Mouse (Mus musculus) WW6 (cell line): ENCODE data around the gene Dcp1b.

ENCODE experiments used
- DNase-seq: peaks from one replicate; pipeline ENCODE4 v3.0.0-alpha.2; 2013; ENCODE audit warnings: low read depth, low spot score

Gene Dcp1b

DNA sequence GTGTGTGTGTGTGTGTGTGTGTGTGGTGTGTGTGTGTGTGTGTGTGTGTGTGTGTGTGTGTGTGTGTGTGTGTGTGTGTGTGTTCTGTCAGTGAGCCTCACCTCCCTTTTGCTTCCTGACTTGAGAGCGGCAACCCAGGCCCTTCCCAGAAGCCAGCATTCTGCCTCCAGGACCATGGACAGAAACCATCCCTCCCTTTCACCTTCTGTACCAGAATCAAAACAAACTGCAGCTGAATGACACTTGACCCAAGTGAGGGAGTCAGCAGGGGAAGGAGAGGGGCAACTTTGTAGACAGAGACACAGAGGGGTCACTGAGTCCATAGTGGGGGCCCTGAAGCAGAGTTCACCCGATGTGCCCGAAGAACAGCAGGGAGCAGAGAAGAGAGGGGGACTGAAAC, 58.0 kb downstream of the Dcp1b start:
- no peak for DNase-seq

DNA sequence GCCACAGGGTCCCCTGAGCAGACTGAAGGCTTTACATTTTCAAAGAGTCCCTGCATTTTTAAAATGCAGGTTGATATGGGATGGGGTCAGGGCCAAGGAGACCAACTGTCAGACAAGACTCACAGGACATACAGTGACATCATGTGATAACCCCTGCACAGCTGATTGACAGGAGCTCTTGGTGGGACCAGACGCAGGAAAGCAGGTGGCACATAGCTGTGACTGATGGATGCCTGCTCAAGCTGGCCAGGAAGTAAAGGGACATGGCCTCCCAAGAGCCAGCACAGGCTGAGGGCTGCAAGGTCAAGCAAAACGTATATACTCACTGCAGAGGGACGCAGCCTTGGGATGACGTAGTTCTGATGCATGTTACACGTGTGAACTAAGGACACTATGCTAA, 60.4 kb downstream of the Dcp1b start:
- no peak for DNase-seq

GRCm38 (mm10) chr6:119236241-119236640, 61.2 kb downstream of the Dcp1b start, which contains the start of gene Cacna2d4:
Cacna2d4 (plus strand) TSS chr6:119236526.
- DNase-seq: no peak

GRCm38 (mm10) chr6:119237427-119237989, 62.5 kb downstream of the Dcp1b start:
- no peak for DNase-seq

DNA sequence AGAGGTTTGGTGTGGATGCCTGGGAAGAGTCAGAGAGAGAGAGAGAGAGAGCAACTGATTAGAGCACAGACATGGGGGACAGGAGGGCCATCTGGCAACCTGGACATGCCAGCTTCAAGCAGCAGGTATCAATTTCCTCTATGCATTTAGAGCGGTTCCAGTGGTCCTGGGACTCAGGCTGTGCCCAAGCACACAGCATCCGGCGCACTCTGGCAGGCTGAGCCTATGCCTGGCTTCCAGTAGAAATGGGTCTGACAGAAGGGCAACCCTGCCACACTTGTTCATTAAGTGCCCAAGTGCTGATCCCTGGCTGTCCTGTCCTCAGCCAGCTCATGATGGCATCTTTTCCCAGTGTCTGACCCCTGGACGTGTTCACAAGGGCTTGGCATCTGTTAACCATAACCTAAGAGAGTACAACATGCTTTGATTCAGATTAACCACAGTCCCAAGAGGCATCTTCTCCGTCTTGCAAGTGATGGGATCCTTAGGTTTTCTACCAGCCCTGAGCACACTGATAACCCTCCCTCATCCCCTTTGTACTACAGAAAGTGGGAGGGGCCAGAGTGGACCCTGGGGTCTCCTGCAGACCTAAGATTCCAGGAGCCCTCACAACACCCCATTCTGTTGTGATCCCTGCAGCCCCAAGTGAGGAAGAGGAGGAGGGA, 64.4 kb downstream of the Dcp1b start:
- no peak for DNase-seq

- DNase-seq: no peak
These were observed 65.2 kb downstream of the Dcp1b start for GRCm38 (mm10) chr6:119240256-119240655.

DNA sequence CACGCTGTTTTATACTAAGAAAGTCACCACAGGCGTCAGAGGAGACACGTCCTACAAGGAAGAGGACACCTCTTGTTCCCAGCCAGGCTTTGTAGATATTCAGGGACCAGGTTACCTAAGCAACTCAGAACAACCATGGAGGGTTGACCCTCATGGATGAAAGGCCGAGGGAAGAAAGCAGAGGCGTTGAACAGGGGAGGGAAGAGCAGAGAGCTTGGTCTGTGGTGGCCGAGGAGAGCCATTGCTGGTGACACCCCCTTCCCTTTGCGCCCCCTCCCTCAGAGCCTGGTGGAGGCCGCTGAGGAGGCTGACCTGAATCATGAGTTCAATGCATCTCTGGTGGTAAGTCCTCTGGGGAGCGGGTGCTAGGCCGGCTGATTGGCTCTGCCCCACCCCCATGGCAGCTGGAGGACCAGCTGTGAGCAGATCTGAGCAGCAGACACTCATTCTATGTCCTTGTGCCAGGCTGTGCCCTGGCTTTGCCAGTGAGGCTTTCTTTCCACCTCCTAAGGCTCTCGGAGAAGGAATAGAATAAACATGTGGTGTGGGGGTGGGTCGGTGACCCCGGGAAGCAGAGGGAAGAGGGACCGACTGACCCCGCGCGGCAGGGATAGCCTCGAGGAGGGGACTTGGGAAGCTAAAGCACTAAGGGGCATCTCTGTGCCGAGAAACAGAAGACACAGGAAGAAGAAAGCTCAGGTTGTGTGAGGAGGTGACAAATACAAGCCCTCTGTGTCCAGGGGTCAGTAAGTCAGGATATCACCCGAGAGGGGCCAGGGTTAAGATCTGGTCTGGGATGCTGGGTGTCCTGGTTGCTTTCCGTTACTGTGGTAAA, 66.0 kb downstream of the Dcp1b start:
- no peak for DNase-seq

- no peak for DNase-seq
These were observed 71.0 kb downstream of the Dcp1b start for GRCm38 (mm10) chr6:119246082-119246481.

DNA sequence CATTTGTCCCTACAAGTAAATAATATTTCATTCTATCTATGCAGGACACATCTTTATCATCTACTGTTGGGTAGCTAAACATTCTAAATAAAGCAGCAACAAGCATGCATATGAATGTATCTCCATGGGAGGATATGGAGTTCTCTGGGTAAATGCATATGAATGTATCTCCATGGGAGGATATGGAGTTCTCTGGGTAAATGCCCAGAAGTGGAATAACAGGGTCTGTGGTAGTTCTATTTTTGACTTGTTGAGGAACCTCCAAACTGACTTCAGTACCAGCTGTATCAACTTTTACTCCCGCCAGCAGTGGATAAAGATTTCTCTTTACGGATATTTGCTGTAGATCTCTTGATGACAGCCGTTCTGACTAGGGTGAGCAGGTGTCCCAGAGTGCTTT, 73.5 kb downstream of the Dcp1b start:
- DNase-seq: no peak

DNA sequence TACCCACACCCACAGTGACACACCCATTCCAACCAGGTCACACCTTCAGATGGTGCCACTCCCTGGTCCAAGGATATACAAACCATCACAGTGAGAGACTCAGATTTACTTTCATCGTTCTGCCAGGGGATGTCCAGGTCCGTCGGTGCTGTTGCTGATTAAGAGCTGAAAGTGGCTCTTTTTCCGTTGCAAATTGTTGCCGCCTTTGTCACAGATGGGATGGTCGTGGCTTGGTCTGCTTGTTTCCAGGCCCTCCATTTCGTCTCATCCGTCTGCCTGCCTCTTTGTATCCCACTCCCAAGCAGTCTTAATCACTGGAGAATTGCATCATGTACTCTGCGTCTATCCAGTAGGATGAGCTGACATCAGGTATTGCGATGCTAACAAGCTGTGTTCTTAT, 74.7 kb downstream of the Dcp1b start:
- DNase-seq: no peak

- DNase-seq: no peak
These were observed 76.7 kb downstream of the Dcp1b start for GRCm38 (mm10) chr6:119251704-119252103.
